Mouse (Mus musculus) small intestine, adult 2 months (tissue): ENCODE results near the gene Dysf.

Source experiments
- CTCF ChIP-seq: fragments of 200-500 bp; IDR thresholded peaks from 2 replicates; pipeline ENCODE4 v1.5.1; 2012; ENCODE audit warnings: low read depth, mild to moderate bottlenecking, control low read depth, inconsistent platforms, low read length, moderate library complexity, mixed read lengths; ENCODE audit not compliant: insufficient replicate concordance, insufficient read length; ENCODE audit errors: extremely low read depth
- POLR2A ChIP-seq: fragments of 200-500 bp; IDR thresholded peaks from 2 replicates; pipeline ENCODE4 v1.6.1; 2012; ENCODE audit warnings: low read depth, mild to moderate bottlenecking, control low read depth, inconsistent platforms, low read length, moderate library complexity

DNA sequence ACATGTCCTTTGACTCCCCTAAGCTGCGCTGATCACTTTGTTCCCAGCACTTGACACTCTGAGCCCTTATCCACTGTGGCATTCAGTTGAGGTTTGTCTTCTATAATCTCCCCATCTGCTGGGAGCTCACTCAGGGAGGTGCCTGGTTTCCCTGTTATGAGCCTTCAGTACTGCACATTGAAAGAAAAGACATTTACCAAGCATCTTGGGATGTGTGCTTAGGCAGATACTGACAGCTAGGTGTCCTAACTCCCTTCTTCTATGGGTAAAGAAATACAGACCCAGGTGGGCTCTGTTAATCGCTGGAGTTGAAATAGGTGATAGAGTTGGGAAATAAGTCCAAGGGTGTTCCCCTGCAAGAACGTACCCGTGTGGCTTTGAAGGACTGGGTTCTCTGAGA is 122.5 kb downstream of the Dysf start:
- TF ChIP-seq CTCF (no peak), POLR2A (no peak)
